Mouse (Mus musculus) erythroblast, embryonic 14.5 days (primary cell): Measurements from ENCODE around the gene Gm10100. TPM values are rescaled to one million over a fixed set of nuclear protein-coding genes. Genes with fewer than 3 reads are reported as not detected.
"Not testable (repeated sequence)": the region's sequence is repeated elsewhere in the genome, so short reads cannot be mapped to it uniquely, and the experiment has no call there.

Experiments used
- H3K27me3 ChIP-seq: 2 replicates; pipeline ENCODE4 v1.6.1; 2012; ENCODE audit warnings: inconsistent platforms; ENCODE audit not compliant: control insufficient read depth
- H3K36me3 ChIP-seq: 2 replicates; pipeline ENCODE4 v1.6.1; 2012; ENCODE audit warnings: mild to moderate bottlenecking, inconsistent platforms; ENCODE audit not compliant: control insufficient read depth
- H3K4me1 ChIP-seq: 2 replicates; pipeline ENCODE4 v1.6.1; 2012; ENCODE audit warnings: inconsistent platforms; ENCODE audit not compliant: control insufficient read depth
- H3K4me3 ChIP-seq: replicated peaks from 2 replicates; pipeline ENCODE3; 2012; ENCODE audit warnings: moderate library complexity, mild to moderate bottlenecking, inconsistent platforms
- H3K9me3 ChIP-seq: 2 replicates; pipeline ENCODE4 v1.6.1; 2012; ENCODE audit warnings: low read length, inconsistent platforms, mixed read lengths; ENCODE audit not compliant: control insufficient read depth
- GATA1 ChIP-seq: IDR thresholded peaks from 2 replicates; pipeline ENCODE4 v1.6.1; 2012; ENCODE audit warnings: low read length, inconsistent platforms, mixed read lengths
- TAL1 ChIP-seq: IDR thresholded peaks from 3 replicates; pipeline ENCODE4 v1.6.1; 2012; ENCODE audit warnings: low read length, inconsistent platforms, mixed read lengths
- polyA plus RNA-seq: library from polyadenylated mRNA; stranded (reverse); fragments of >175 nt; gene quantifications from 2 replicates; pipeline ENCODE4 v1.2.3, GENCODE M21; 2012

Gm10100 gene
- polyA plus RNA-seq, 1 experiment: not detected

DNA sequence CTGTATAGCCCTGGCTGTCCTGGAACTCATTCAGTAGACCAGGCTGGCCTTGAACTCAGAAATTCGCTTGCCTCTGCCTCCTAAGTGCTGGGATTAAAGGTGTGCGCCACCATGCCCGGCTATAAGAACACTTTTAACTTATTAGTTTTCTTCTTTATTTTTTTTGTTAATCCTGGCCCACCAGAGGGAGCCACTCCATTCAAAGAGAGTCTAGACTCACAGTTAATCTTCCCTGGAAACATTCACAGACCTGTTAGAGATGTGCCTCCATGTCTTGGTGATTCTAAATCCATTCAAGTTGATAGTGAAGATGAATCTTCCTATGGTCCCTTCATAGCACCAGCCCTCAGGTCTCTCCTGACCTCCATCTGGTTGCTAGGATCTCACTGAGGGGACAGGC, 16.5 kb upstream of the Gm10100 start:
- no peaks in the 10 kb centered on the region for H3K27me3 ChIP-seq
- no peak for TF ChIP-seq GATA1
- TF ChIP-seq TAL1: no peak

DNA sequence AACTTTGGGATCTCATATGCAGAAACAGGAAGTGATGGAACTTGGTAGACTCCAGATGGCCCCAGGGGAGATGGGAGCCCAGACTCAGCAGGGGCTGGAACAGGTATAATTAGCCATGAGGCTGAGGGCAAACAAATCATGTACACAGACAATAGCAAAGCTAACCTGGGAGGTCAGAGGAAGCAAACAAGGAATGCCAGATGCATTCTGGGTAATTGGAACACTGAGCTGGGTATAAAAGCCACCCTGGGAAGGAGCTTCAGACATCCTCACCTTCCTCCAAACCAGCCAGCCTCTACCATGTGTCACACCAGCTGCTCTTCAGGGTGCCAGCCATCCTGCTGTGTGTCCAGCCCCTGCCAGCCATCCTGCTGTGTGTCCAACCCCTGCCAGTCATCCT, 15.1 kb upstream of the Gm10100 start, which contains the start of gene Gm10024:
Gene Gm10024 (plus strand): TSS at position 301 of the 400 bp plus-strand sequence.
- not testable (repeated sequence) for H3K27me3 ChIP-seq, H3K4me3 ChIP-seq, H3K4me1 ChIP-seq, H3K36me3 ChIP-seq
- H3K9me3 ChIP-seq: peaks cover 10% of the 10 kb centered on the region

More for the DNA sequence above, 16.5 kb upstream of the Gm10100 start:
- H3K4me3 ChIP-seq: no peak overlapping the region
- peaks cover 10% of the 10 kb centered on the region for H3K9me3 ChIP-seq
- H3K4me1 ChIP-seq: no peaks in the 10 kb centered on the region
- no peaks in the 10 kb centered on the region for H3K36me3 ChIP-seq

GRCm38 (mm10) chr10:77713734-77714133, 12.6 kb upstream of the Gm10100 start:
- H3K4me1 ChIP-seq: no peaks in the 10 kb centered on the region
- no peak overlapping the region for H3K4me3 ChIP-seq
- TF ChIP-seq GATA1: no peak
- H3K27me3 ChIP-seq: no peaks in the 10 kb centered on the region
- no peaks in the 10 kb centered on the region for H3K36me3 ChIP-seq
- peaks cover 5% of the 10 kb centered on the region for H3K9me3 ChIP-seq

DNA sequence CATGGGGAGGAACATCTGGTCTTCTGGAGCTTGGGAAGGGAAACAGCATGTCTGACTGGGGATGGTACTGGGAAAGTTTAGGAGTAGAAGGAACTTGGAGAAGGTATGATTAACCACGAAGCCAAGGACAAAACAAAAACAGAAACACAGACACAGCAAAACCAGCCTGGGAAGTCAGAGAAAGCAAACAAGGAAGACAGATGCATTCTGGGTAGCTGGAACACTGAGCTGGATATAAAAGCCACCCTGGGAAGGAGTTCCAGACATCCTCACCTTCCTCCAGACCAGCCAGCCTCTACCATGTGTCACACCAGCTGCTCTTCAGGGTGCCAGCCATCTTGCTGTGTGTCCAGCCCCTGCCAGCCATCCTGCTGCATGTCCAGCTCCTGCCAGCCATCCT, 10.8 kb upstream of the Gm10100 start, which contains the start of gene Gm10142:
Gene Gm10142 (plus strand): TSS at position 301 of the 400 bp plus-strand sequence.
- Histone ChIP-seq H3K27me3 (no peaks in the 10 kb centered on the region), H3K4me1 (no peaks in the 10 kb centered on the region), H3K4me3 (no peak within 1 kb of the TSS), H3K36me3 (no peaks in the 10 kb centered on the region), H3K9me3 (peaks cover 10% of the 10 kb centered on the region)
- TF ChIP-seq TAL1 (no peak), GATA1 (no peak)

DNA sequence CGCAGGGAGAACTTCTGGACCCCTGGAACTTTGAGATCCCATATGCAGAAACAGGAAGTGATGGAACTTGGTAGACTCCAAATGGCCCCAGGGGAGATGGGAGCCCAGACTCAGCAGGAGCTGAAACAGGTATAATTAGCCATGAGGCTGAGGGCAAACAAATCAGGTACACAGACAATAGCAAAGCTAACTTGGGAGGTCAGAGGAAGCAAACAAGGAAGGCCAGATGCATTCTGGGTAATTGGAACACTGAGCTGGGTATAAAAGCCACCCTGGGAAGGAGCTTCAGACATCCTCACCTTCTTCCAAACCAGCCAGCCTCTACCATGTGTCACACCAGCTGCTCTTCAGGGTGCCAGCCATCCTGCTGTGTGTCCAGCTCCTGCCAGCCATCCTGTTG, 6.0 kb upstream of the Gm10100 start, which contains the start of gene Krtap12-1:
Gene Krtap12-1 (plus strand): TSS at position 301 of the 400 bp plus-strand sequence.
- not testable (repeated sequence) for H3K27me3 ChIP-seq, H3K36me3 ChIP-seq, H3K4me1 ChIP-seq, H3K4me3 ChIP-seq, H3K9me3 ChIP-seq

DNA sequence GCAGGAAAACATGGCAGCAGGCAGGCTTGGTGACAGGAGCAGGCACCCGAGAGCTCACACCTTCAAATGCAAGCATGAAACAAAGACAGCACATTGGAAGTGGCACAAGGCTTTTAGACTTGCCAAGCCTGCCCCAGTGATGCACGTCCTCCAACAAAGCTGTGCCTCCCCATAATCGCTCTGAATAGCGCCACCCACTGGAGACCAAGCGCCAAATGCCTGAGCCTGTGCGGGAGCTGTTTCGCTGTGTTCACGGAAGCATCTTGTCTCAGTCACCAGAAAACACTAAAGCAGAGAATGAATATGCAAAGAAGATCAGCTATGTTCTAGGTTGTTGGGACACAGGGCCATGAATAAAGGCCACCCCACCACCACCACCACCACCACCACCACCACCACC, 1.4 kb upstream of the Gm10100 start:
- H3K27me3 ChIP-seq: no peaks in the 10 kb centered on the region
- TF ChIP-seq TAL1 (no peak), GATA1 (no peak)
- no peaks in the 10 kb centered on the region for H3K36me3 ChIP-seq
- no peak overlapping the region for H3K4me3 ChIP-seq
- no peaks in the 10 kb centered on the region for H3K4me1 ChIP-seq
- H3K9me3 ChIP-seq: peaks cover 7% of the 10 kb centered on the region

DNA sequence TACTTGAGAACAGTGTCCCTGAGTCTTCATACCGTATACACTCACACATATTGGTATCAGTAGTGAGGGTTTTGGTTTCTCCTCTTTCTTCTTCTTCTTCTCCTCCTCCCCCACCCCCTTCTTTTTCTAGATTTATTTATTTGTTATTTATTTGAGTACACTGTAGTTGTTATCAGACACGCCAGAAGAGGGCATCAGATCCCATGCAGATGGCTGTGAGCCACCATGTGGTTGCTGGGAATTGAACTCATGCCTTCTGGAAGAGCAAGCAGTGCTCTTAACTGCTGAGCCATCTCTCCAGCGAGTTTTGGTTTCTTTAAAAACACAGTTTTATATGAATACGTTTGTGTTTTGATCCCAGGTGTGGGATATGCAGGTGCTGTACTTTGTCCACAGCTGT, 2.0 kb downstream of the Gm10100 start:
- Histone ChIP-seq H3K36me3 (no peaks in the 10 kb centered on the region), H3K27me3 (no peaks in the 10 kb centered on the region), H3K4me1 (no peaks in the 10 kb centered on the region), H3K4me3 (no peak overlapping the region), H3K9me3 (no peaks in the 10 kb centered on the region)
- TF ChIP-seq GATA1 (no peak), TAL1 (no peak)

- no peaks in the 10 kb centered on the region for H3K9me3 ChIP-seq
- no peaks in the 10 kb centered on the region for H3K36me3 ChIP-seq
- TF ChIP-seq TAL1 (no peak), GATA1 (no peak)
- no peaks in the 10 kb centered on the region for H3K4me1 ChIP-seq
- no peak overlapping the region for H3K4me3 ChIP-seq
- H3K27me3 ChIP-seq: no peaks in the 10 kb centered on the region
Observed at GRCm38 (mm10) chr10:77729241-77729640, 3.0 kb downstream of the Gm10100 start.

DNA sequence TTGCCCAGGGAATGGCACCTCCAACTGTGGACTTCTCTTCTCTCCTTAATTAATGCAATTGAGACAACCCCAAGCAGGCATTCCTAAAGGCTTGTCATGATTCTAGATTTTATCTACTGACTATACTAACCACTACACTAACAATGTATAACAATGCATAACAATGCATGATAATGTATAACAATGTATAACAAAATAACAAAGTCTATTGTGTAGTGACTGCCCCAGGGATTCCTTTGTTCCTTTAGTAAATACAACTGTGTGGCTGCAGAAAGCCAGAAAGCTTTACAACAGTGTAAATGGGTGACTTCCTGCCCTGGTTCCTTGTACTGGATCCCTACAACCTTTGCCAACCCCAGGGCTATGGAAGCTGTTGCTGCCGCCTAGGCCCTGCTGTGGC, 9.6 kb downstream of the Gm10100 start:
- peaks cover 6% of the 10 kb centered on the region for H3K9me3 ChIP-seq
- TF ChIP-seq GATA1 (no peak), TAL1 (no peak)
- H3K4me3 ChIP-seq: no peak overlapping the region
- no peaks in the 10 kb centered on the region for H3K36me3 ChIP-seq
- no peaks in the 10 kb centered on the region for H3K27me3 ChIP-seq
- H3K4me1 ChIP-seq: no peaks in the 10 kb centered on the region

GRCm38 (mm10) chr10:77738929-77739328, 12.6 kb downstream of the Gm10100 start:
- no peaks in the 10 kb centered on the region for H3K36me3 ChIP-seq
- TF ChIP-seq TAL1 (no peak), GATA1 (no peak)
- no peaks in the 10 kb centered on the region for H3K4me1 ChIP-seq
- H3K9me3 ChIP-seq: peaks cover 6% of the 10 kb centered on the region
- H3K4me3 ChIP-seq: no peak overlapping the region
- H3K27me3 ChIP-seq: no peaks in the 10 kb centered on the region

DNA sequence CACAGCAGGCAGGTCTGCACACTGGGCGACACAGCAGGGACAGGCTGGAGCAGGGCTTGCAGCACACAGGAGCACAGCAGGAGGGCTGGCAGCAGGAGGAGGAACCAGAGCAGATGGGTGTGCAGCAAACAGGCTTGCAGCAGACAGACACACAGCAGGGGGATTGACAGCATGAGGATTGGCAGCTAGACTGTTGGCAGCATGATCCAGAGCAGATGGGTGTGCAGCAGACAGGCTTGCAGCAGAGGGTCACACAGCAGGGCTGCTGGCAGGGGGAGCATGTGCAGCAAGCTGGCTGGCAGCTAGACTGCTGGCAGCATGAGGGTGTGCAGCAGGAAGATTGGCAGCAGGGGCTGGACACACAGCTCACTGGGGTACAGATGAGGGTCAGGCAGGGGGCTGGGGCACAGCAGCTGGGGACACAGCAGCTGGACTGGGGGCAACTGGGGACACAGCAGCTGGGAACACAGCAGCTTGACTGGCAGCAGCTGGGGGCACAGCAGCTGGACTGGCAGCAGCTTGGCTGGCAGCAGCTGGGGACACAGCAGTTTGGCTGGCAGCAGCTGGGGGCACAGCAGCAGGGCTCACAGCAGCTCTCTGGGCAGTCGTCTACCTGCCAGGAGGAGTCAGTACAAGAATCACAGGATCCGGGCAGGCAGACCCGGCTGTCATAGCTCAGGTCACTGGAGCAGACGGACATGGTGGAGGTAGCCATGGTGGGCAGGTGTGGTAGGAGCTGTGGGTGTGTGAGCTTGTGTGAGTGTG, 15.8 kb downstream of the Gm10100 start, which contains the start of gene Gm18596:
Gene Gm18596 (minus strand): TSS at position 715 of the 765 bp plus-strand sequence.
- H3K9me3 ChIP-seq, H3K27me3 ChIP-seq, H3K4me1 ChIP-seq, H3K4me3 ChIP-seq, H3K36me3 ChIP-seq: not testable (repeated sequence)

DNA sequence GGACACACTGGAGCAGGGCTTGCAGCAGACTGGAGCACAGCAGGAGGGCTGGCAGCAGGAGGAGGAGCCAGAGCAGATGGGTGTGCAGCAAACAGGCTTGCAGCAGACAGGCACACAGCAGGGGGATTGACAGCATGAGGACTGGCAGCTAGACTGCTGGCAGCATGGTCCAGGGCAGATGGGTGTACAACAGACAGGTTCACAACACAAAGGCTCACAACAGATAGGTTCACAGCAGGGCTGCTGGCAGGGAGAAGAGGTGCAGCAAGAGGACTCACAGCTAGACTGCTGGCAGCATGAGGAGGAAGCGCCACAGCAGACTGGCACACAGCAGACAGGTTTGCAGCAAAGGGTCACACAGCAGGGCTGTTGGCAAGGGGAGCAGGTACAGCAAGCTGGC, 24.4 kb downstream of the Gm10100 start:
- H3K9me3 ChIP-seq: peaks cover 17% of the 10 kb centered on the region
- not testable (repeated sequence) for H3K27me3 ChIP-seq, H3K36me3 ChIP-seq, H3K4me3 ChIP-seq, H3K4me1 ChIP-seq

DNA sequence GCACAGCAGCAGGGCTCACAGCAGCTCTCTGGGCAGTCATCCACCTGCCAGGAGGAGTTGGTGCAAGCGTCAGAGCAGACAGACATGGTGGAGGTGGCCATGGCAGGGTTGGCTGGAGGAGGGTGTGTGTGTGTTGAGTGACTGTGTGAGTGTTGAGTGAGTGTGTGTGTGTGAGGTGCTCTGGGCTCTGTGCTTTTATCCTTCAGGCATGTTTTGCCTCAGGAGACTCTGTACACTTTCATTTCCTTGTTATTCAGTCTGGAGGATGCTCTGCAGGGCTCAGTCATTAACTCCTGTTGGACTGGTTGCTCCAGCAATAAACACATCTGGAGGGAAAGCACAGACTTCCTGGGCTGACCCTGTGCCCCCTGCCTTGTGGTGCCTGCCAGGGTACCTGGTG, 25.0 kb downstream of the Gm10100 start, which contains the start of gene Gm9736:
Gene Gm9736 (minus strand): TSS at position 101 of the 400 bp plus-strand sequence.
- not testable (repeated sequence) for H3K4me3 ChIP-seq, H3K4me1 ChIP-seq, H3K27me3 ChIP-seq, H3K36me3 ChIP-seq
- peaks cover 16% of the 10 kb centered on the region for H3K9me3 ChIP-seq
